Mouse (Mus musculus) left cerebral cortex, postnatal 36 days (tissue): Measurements from ENCODE around the gene Prdm10. TPM values are rescaled to one million over a fixed set of nuclear protein-coding genes. Genes with fewer than 3 reads are reported as not detected.

Experiments used
- DNase-seq, 2 experiments: peaks; one replicate each; pipeline ENCODE4 v3.0.0; 2021 to 2022; ENCODE audit warnings: low spot score in 2 of 2, mixed read lengths in 1 of 2
- intact Hi-C: fragments of 180-260 bp; cut with DNase I; formaldehyde crosslinking; loops from one replicate; pipeline ENCODE4 v1.15.1; 2025
- total RNA-seq, 2 experiments: library from RNA; stranded (reverse); gene quantifications; 2 replicates each; pipeline ENCODE4 v1.2.3; 2021

Gene Prdm10
- total RNA-seq, 2 experiments from 2014 or later = 17.1 to 24.3 TPM

DNA sequence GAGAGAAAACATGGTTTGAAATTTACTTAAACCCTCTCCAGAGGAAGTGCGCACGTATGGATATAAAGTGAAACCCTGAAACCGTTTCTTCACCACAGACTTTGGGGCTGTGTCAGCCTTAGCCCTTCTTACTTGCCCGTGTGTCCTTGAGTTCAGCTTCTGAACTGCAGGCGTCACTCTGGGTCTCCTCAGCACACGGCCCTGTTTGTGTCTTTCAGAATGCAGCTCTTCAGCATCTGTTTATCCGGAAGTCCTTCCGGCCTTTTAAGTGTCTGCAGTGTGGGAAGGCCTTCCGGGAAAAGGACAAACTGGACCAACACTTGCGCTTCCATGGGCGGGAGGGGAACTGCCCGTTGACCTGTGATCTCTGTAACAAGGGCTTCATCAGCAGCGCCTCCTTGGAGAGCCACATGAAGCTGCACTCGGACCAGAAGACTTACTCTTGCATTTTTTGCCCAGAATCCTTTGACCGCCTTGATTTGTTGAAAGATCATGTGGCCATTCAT is 66.3 kb downstream of the Prdm10 start:
- DNase-seq = no peak
- intact Hi-C loops = loop anchor here (5.0 kb wide), 2 partner anchors 64 to 134 kb away; partner anchors contain the start of genes Aplp2 and Prdm10

DNA sequence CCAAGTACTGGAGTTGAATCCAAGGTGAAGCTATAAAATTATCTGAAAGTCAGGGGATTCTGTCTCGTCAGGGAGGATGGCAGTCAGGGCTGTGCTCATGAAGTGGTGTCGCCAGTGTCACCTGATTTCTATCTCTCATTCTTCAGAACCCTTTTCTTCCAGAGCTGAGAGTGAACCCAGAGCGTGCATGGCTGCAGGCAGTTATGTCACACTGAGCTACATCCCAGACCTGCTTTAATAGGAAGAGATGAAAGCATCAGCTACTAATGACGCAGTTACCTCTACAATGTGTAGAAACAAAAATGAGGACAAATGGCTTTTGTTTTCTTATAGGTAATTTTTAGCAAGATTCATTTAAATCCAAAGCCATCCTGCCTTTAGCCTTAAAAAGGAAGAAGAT is 68.1 kb downstream of the Prdm10 start:
- intact Hi-C loops = loop anchor here (2.0 to 5.0 kb wide), 3 partner anchors 66 to 198 kb away; partner anchors contain the start of genes Aplp2 and Prdm10
- DNase-seq = no peak

DNA sequence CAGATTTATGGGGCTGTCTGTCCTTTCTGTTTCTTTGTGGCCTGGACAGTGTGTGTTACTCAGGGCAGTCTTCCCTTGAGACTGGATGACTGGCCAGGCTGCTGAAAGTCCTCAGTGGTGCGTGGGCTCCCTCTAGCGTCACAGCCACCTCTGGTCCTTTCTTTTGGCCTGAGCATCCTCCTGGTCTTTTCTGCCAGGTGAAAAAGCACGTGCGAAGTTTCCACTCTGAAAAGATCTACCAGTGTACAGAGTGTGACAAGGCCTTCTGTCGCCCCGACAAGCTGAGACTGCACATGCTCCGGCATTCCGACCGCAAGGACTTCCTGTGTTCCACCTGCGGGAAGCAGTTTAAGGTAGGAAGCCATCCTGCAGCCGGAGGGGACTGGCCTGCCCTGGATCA is 68.6 kb downstream of the Prdm10 start:
- intact Hi-C loops = loop anchor here (2.0 to 5.0 kb wide), 3 partner anchors 67 to 198 kb away; partner anchors contain the start of genes Aplp2 and Prdm10
- DNase-seq = peak; percentile 51 to 66

DNA sequence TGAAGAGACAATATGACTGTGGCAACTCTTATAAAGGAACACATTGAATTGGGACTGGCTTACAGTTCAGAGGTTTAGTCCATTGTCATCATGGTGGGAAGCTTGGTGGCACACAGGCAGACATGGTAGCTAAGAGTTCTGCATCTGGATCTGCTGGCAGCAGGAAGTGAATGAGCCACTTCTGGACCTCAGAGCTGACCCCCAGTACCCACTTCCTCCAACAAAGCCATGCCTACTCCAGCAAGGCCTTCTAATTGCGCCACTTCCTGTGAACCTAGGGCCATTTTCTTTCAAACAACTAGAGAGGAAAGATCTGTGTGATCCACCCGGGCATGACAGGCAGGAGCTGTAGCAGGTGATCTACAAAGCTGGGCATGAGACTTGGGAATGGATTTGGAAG is 72.4 kb downstream of the Prdm10 start:
- intact Hi-C loops = no loop called here
- DNase-seq = no peak

DNA sequence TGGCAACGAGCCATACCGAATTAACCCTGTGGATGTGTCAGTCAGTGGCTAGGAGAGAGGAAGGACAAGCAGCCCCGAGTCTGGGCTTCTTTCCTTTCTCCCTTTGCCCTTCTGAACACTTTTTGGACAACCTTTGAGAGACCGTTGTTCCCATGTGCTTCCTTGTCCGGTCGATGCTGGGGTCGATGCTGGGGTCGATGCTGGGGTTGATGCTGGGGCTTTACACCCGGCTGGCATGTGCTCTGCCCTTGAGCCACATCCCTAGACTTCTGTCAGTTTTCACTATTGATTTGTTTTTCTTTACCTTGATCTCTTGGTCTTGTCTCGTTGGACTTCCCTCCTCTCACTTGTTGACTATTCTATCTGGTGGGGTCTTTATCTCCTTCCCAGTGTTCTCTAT is 73.2 kb downstream of the Prdm10 start:
- intact Hi-C loops = no loop called here
- no peak for DNase-seq

GRCm38 (mm10) chr9:31354051-31354450 is 73.7 kb downstream of the Prdm10 start:
- intact Hi-C loops = no loop called here
- no peak for DNase-seq

GRCm38 (mm10) chr9:31363698-31364609 is 83.6 kb downstream of the Prdm10 start:
- DNase-seq = peak in 1 of 2 experiments; percentile 22
- intact Hi-C loops = no loop called here

DNA sequence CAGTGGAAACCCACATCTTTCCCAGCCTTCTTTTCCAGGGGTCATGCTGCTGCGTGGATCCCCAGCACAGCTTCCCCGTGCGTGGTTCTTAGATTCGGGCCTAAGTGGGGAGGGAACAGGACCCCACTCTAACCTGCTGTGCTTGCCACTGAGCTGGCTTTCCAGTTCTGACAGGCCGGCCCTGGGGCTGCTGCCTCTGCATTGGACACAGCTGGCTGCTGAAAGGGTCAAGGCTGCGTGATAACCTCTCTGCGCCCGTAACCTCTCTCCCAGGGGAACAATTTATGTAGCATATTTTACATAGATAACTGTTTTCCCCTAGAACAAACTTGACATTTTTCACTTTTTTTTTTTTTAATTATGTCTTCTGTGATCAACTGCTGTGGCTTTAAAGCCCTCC is 84.7 kb downstream of the Prdm10 start:
- intact Hi-C loops = no loop called here
- DNase-seq = no peak

- intact Hi-C loops = no loop called here
- no peak for DNase-seq
These were observed 91.4 kb downstream of the Prdm10 start for GRCm38 (mm10) chr9:31371740-31372139.

- no peak for DNase-seq
- intact Hi-C loops = no loop called here
These were observed 96.3 kb downstream of the Prdm10 start for GRCm38 (mm10) chr9:31376661-31377060.

DNA sequence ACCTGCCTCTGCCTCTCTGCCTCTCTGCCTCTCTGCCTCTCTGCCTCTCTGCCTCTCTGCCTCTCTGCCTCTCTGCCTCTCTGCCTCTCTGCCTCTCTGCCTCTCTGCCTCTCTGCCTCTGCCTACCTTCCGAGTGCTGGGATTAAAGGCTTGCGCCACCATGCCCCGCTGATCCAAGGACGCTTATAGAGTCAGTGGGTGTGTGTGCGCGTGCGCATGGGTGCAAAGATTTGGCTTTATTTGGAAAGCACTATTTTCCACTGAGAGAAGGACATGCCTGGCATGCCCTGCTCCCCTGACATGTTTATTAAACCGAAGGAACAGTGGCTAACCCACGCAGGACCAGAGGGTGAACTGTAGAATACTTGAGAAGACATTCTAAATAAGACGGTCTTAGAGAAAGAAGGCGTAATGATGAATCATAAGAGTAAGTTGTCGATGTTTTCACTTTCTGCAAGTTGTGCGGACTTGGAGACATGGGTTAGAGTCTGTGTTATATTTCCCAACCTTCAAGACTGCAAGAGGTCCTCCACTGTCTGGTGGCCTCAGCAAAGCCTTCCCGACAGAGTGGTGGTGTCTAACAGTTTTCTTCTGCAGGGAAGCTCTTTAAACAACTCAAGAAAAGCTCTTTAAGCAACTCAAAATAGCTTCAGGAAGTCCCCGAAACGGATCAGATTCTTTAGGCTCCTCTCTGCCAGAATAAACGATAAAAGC is 104.6 kb downstream of the Prdm10 start:
- intact Hi-C loops = no loop called here
- peak in 1 of 2 experiments; percentile 16 for DNase-seq

DNA sequence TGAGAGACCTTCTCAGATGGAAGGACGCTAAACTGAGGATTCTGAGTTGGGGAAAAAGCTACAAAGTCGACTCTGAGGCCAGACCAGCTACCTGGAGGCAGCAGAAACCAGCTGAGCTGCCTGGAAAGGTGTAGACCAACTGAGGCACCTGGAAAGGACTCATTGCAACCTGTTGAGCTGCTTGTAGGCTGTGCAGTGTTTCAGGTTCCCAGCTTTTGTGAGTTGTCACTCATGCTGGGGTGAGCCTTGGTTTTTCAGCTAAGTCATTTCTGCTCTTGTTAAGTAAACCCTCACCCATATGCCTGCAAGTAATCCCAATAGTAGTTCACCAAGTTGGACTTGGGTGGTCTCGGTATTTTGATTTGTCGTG is 105.1 kb downstream of the Prdm10 start:
- intact Hi-C loops = no loop called here
- peak in 1 of 2 experiments; percentile 14 for DNase-seq

DNA sequence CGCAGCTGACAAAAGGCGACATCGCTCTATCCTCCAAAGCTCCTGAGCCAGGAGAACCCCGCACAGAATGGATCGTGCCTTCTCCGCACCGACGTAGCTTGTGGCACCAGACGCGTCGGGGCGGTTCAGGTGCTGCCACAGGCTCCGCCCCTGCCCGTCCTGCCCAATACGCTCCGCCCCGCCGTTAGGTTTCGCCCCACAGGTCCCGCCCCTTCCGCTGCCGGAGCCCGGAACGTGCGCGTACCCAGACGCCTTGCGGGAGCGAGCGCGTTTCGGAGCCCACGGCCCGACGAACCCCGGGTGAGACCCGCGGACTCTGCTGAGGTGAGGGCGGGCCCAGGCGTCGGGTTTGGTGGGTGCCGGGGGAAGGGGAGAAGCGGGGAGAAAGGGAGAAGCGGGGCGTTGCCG is 105.6 kb downstream of the Prdm10 start, which contains the start of gene Nfrkb:
Nfrkb (plus strand) TSS at position 246 of the 408 bp plus-strand sequence.
- intact Hi-C loops = no loop called here

DNA sequence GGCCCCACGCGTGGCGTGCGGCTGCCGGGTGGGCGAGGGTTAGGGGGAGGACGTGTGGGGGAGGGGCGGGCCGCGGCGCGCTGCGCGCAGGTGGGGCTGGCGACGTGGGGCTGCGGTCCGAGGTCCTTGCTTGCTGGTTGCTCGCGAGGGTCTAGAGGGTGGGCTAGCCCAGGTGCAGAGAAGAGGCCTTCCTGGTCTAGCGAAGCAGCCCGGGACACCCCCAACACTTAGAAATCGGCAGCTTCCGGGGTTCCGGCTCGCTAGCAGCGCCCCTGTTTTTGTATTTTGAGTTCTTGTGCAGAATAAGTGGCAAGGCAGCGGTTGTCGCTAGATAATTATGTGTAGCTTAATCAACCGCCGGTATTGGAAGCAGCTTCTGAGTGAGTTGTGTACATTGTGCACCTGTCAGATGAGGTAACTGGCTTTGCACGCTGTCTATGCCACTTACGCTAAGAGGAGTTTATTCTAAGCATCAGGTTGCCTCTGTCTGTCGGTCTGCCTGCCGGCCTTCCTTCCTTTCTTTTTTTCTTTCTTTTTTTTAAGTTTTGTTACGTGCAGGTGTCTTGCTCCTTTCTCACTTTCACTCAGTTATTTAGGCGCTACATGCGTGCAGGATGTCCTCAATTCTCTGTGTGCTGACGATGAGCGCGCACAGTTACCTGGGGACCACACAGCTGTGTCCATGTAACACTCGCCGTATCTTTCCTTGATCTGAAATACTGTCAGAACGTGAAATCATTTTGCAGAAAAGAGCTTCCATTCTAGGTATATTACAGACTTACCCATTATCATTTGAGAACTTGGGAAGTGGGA is 106.2 kb downstream of the Prdm10 start:
- DNase-seq = no peak
- intact Hi-C loops = no loop called here

More for the DNA sequence above, 105.6 kb downstream of the Prdm10 start, which contains the start of gene Nfrkb:
- DNase-seq = peak; percentile 93

DNA sequence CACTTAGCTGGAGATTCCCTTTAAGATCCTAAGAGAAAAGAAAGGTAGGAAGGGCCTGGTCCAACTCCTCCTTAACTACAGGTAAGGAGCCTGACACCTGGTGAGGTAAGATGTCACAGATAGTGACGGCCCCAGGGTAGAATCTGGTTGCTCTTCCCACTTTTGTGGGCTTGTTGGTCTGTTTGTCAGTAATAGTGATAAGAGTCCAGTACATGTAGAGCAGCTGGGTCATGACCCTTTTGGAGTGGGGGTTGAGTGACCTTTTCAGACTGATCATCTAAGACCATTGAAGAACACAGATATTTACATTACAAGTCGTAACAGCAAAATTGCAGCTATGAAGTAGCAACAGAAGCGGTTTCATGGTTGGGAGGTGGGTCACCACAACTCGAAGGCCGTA is 106.9 kb downstream of the Prdm10 start:
- no peak for DNase-seq
- intact Hi-C loops = no loop called here

GRCm38 (mm10) chr9:31400441-31400840 is 120.1 kb downstream of the Prdm10 start:
- intact Hi-C loops = no loop called here
- DNase-seq = peak; percentile 48 to 64

DNA sequence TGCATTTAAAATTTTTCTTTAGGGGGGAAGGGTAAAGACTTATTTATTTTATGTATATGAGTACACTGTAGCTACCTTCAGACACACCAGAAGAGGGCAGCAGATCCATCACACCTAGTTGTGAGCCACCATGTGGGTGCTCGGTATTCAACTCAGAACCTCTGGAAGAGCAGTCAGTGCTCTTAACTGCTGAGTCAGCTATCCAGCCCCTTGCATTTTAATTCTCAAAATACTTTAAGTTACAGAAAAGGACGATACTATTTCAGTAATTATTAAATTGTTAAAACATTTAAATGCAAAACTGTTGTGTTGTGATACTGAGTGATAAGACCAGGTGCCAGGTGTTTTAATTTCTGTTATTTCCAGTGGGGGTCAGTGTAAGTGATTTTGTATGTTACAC is 124.0 kb downstream of the Prdm10 start:
- no peak for DNase-seq
- intact Hi-C loops = no loop called here

DNA sequence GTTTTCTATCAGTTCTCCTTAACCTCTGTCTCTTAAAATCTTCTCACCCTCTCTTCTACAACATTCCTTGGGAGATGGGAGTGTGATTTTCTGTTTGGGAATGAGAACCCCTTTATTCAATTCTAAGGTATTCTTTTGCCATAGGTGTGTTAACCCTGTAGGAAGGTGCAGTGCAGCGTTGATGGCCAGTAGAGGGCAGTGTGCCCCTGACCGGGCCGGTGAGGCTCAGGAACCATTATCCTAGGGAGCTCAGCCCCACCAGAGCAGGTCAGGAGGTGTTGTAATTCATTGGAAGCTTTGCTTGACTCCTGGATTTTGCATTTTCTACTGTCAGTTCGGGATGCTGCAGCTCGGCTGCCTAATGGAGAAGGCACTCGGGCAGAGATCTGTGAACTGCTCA is 124.9 kb downstream of the Prdm10 start:
- no peak for DNase-seq
- intact Hi-C loops = no loop called here

GRCm38 (mm10) chr9:31412165-31412564 is 131.8 kb downstream of the Prdm10 start:
- intact Hi-C loops = no loop called here
- DNase-seq = no peak
